Comparison of ENCODE assay signal across 26 mouse cellular contexts in the genomic region with DNA sequence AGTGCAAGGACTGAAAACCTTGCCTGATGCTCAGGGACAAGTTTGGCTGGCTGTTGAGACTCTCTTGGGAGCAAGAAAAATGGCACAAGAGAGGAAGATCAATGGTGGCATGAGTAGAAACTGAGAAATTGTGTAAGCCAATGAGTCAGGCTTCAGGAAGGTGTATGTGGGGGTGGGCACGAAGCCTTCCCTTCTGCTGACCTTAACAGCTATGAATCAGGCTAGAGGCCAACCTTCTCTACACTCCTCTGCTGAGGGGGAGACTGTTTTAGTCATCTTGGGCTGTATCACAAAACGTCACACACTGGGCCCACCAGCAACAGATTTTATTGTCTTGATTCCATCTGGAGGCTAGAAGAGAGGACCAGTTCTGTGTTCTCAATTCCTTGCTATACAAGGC. TPM values are rescaled to one million over a fixed set of nuclear protein-coding genes. Genes with fewer than 3 reads are reported as not detected.
DNase-seq lines count a peak whose midpoint lies in the region; ATAC-seq and TF ChIP-seq lines count a peak whose summit lies in the region.
"Had no signal": no experiment of that assay in that cellular context is flagged by ENCODE, and none has a peak within 500 bp of the region (broad histone marks: within the 10 kb centered on the region; RNA-seq: fewer than 3 reads in every experiment).

No protein-coding gene starts in this region.

- no peak overlapping the region for H3K4me3 ChIP-seq in intestine, postnatal 0 days (ENCODE audit: low read depth, low read length)
- H3K4me3 ChIP-seq: embryonic facial prominence, embryonic 12.5 days; forebrain, embryonic 15.5 days; heart, embryonic 10.5 days; hindbrain, embryonic 12.5 days had no signal

- H3K4me1 ChIP-seq in intestine, postnatal 0 days (replicated peaks; ENCODE audit: control insufficient read depth, insufficient read depth, low read length): no peaks in the 10 kb centered on the region
- H3K4me1 ChIP-seq: embryonic facial prominence, embryonic 12.5 days had no signal

- H3K36me3 ChIP-seq in intestine, postnatal 0 days (ENCODE audit: control insufficient read depth, insufficient read depth): no peaks in the 10 kb centered on the region
- H3K36me3 ChIP-seq: embryonic facial prominence, embryonic 12.5 days; forebrain, embryonic 15.5 days; heart, embryonic 10.5 days; hindbrain, embryonic 12.5 days had no signal

- no peak overlapping the region for H3K4me2 ChIP-seq in intestine, postnatal 0 days (replicated peaks; ENCODE audit: low read depth)
- H3K4me2 ChIP-seq: embryonic facial prominence, embryonic 12.5 days; forebrain, embryonic 15.5 days; hindbrain, embryonic 12.5 days had no signal

- H3K9ac ChIP-seq in intestine, postnatal 0 days (ENCODE audit: low read depth, low read length): no peak overlapping the region
- H3K9ac ChIP-seq: embryonic facial prominence, embryonic 12.5 days; forebrain, embryonic 15.5 days; hindbrain, embryonic 12.5 days had no signal

- H3K27me3 ChIP-seq in intestine, postnatal 0 days (replicated peaks; ENCODE audit: control insufficient read depth, insufficient read depth, low read length): no peaks in the 10 kb centered on the region
- H3K27me3 ChIP-seq: embryonic facial prominence, embryonic 12.5 days; forebrain, embryonic 15.5 days; hindbrain, embryonic 12.5 days had no signal

- TF ChIP-seq CTCF in intestine, postnatal 0 days (IDR thresholded peaks at IDR 0.05; ENCODE audit: low read depth): no peak

- peak; percentile 27 to 71 for DNase-seq in adrenal gland, adult (ENCODE audit: inconsistent age in 2 of 2, low spot score in 1 of 2)
- DNase-seq in adrenal gland, adult 18-20 months (ENCODE audit: low spot score in 2 of 2): no peak
- no peak for DNase-seq in frontal cortex, postnatal 10 days (ENCODE audit: low spot score in 2 of 2)
- DNase-seq in right cerebral cortex, adult 2 months (ENCODE audit: low spot score in 2 of 2): peak; percentile 5 to 22
- no peak for DNase-seq in right cerebral cortex, postnatal 10 days (ENCODE audit: low spot score in 2 of 2)
- DNase-seq: cerebellum, adult 8-10 months; cerebellum, postnatal 14 days; gastrocnemius, postnatal 25 days; heart, postnatal 10 days; heart, postnatal 4 days; kidney, adult 11 months had no signal

- no peaks in the 10 kb centered on the region for H3K9me3 ChIP-seq in intestine, postnatal 0 days (ENCODE audit: control insufficient read depth)
- H3K9me3 ChIP-seq: embryonic facial prominence, embryonic 12.5 days; forebrain, embryonic 15.5 days; heart, embryonic 10.5 days; hindbrain, embryonic 12.5 days had no signal

- ATAC-seq in frontal cortex, adult (ENCODE audit: low TSS enrichment): peak; percentile 31
- ATAC-seq in granulocyte monocyte progenitor cell, adult 5-6 weeks (replicated peaks; ENCODE audit: poor library complexity, severe bottlenecking): peak; percentile 13
- ATAC-seq in intestine, postnatal 0 days: no peak
- ATAC-seq: forebrain, embryonic 15.5 days; hindbrain, embryonic 16.5 days; inflammation-experienced regulatory T-cells, adult 6 months had no signal

- no peak overlapping the region for H3K27ac ChIP-seq in intestine, postnatal 0 days (ENCODE audit: low read depth, low read length)
- H3K27ac ChIP-seq: embryonic facial prominence, embryonic 12.5 days; forebrain, embryonic 15.5 days; heart, embryonic 10.5 days; hindbrain, embryonic 12.5 days had no signal

- WGBS in intestine, postnatal 0 days: 80% methylated on average over 2 of the region's 2 CpGs

RNA-seq across cellular contexts. Expression of a gene that starts 14.1 kb away (rescaled TPM):
- total RNA-seq in adrenal gland, adult 18-20 months (2021): not detected
- not detected in 2 replicates for total RNA-seq in granulocyte monocyte progenitor cell, adult 5-6 weeks (2014; fragmentation: Nextera tagmentation)
- not detected in 2 replicates for total RNA-seq in granulocyte monocyte progenitor cell, adult 5-6 weeks (2017)
- 1.7 and 2.0 TPM in 2 replicates for polyA plus RNA-seq in intestine, postnatal 0 days (2015; fragmentation: Nextera tagmentation; extraction: Ambion mirVana)
- total RNA-seq: gastrocnemius, adult 18-20 months; gastrocnemius, postnatal 25 days; heart, postnatal 10 days; heart, postnatal 4 days; MEL had no signal
- polyA plus RNA-seq: C2C12; cortical plate, adult 2 months; embryonic facial prominence, embryonic 12.5 days; forebrain, embryonic 11.5 days; forebrain, embryonic 15.5 days; frontal cortex, adult 2 months; heart, embryonic 10.5 days; hindbrain, embryonic 12.5 days; inflammation-experienced regulatory T-cells, adult 6 months had no signal

Comparison
In these comparisons a context has a peak if more than half of its experiments do, and no peak if none do; other contexts are left out.
1. DNase-seq: peak in adrenal gland, adult (2 of 2) and right cerebral cortex, adult 2 months (2 of 2); none in adrenal gland, adult 18-20 months (0 of 2), frontal cortex, postnatal 10 days (0 of 2) and right cerebral cortex, postnatal 10 days (0 of 2).